ENCODE assay signal across 29 mouse cellular contexts in the genomic region with DNA sequence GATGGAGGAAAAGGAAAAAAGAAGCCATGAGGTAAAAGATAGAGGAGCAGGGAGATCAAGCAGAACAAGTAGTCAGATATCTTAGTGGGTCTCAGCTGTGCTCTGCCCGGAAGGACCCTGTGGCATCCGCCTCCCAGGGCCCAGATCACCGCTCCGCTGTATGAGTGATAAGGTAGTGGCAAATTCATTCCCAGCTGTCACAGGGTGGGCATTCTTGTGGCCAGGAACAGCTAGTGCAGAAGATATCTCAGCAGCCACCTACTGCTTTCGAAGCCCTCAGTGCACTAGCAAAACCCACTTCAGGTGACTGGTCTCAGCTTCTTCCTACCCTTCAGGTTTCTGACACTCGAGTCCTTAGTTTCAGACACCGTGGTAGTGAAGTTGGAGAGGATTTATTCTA. TPM values are rescaled to one million over a fixed set of nuclear protein-coding genes. Genes with fewer than 3 reads are reported as not detected.
"Had no signal": no experiment of that assay in that cellular context is flagged by ENCODE, and none has a peak within 500 bp of the region (broad histone marks: within the 10 kb centered on the region; RNA-seq: fewer than 3 reads in every experiment).

No protein-coding gene starts in this region.

- H3K27me3 ChIP-seq: lung, embryonic 15.5 days; midbrain, embryonic 13.5 days; midbrain, embryonic 15.5 days; neural tube, embryonic 13.5 days; neural tube, embryonic 15.5 days had no signal

- ATAC-seq: liver, postnatal 0 days; lung, postnatal 0 days; midbrain, embryonic 13.5 days; midbrain, embryonic 15.5 days had no signal

- H3K4me2 ChIP-seq: lung, embryonic 15.5 days; midbrain, embryonic 11.5 days; midbrain, embryonic 13.5 days; midbrain, embryonic 15.5 days; neural tube, embryonic 13.5 days; neural tube, embryonic 15.5 days had no signal

- H3K4me3 ChIP-seq: lung, embryonic 15.5 days; megakaryocyte, embryonic 14.5 days; midbrain, embryonic 13.5 days; midbrain, embryonic 15.5 days; neural tube, embryonic 13.5 days; neural tube, embryonic 15.5 days had no signal

- H3K4me1 ChIP-seq: lung, embryonic 15.5 days; megakaryocyte, embryonic 14.5 days; midbrain, embryonic 13.5 days; midbrain, embryonic 15.5 days; neural tube, embryonic 13.5 days; neural tube, embryonic 15.5 days had no signal

- H3K27ac ChIP-seq: lung, embryonic 15.5 days; macrophage; midbrain, embryonic 13.5 days; midbrain, embryonic 15.5 days; neural tube, embryonic 13.5 days; neural tube, embryonic 15.5 days had no signal

- H3K9ac ChIP-seq: liver, postnatal 0 days; lung, embryonic 15.5 days; midbrain, embryonic 13.5 days; midbrain, embryonic 15.5 days; neural tube, embryonic 13.5 days; neural tube, embryonic 15.5 days had no signal

- DNase-seq: liver, postnatal 0 days; lung, adult 2 months; lung, postnatal 14 days; lung, postnatal 36 days; retina, postnatal 1 day; right cerebral cortex, adult 18-20 months; right cerebral cortex, postnatal 25 days; right cerebral cortex, postnatal 4 days; spleen, adult 18-20 months; thymus, adult 18-20 months; thymus, postnatal 14 days; thymus, postnatal 36 days had no signal

- H3K36me3 ChIP-seq: midbrain, embryonic 13.5 days; midbrain, embryonic 15.5 days; neural tube, embryonic 15.5 days had no signal

- H3K9me3 ChIP-seq: lung, embryonic 15.5 days; midbrain, embryonic 13.5 days; midbrain, embryonic 15.5 days; neural tube, embryonic 13.5 days; neural tube, embryonic 15.5 days had no signal

RNA-seq across cellular contexts. Expression of gene Col6a2, which starts 11.0 kb away (rescaled TPM):
- total RNA-seq: megakaryocyte progenitor cell, adult 5-6 weeks; monocyte, adult 5-6 weeks had no signal

RNA-seq across cellular contexts. Expression of gene Ftcd, which starts 37.0 kb away (rescaled TPM):
- total RNA-seq: megakaryocyte progenitor cell, adult 5-6 weeks; monocyte, adult 5-6 weeks had no signal
- polyA plus RNA-seq: lung, embryonic 15.5 days; macrophage; midbrain, embryonic 11.5 days; neural tube, embryonic 11.5 days; neural tube, embryonic 13.5 days; small intestine, adult 2 months; stomach, embryonic 14.5 days had no signal

RNA-seq across cellular contexts. Expression of gene Spatc1l, which starts 50.4 kb away (rescaled TPM):
- total RNA-seq: megakaryocyte progenitor cell, adult 5-6 weeks; midbrain, postnatal 0 days; monocyte, adult 5-6 weeks had no signal
- polyA plus RNA-seq: liver, postnatal 0 days; lung, embryonic 15.5 days; lung, postnatal 0 days; macrophage; midbrain, embryonic 11.5 days; midbrain, embryonic 13.5 days; midbrain, embryonic 15.5 days; midbrain, postnatal 0 days; neural tube, embryonic 11.5 days; neural tube, embryonic 13.5 days; neural tube, embryonic 15.5 days; stomach, embryonic 16.5 days; thymus, postnatal 0 days had no signal
